Mouse (Mus musculus): ENCODE measurements around the gene Tm4sf19.

DNA sequence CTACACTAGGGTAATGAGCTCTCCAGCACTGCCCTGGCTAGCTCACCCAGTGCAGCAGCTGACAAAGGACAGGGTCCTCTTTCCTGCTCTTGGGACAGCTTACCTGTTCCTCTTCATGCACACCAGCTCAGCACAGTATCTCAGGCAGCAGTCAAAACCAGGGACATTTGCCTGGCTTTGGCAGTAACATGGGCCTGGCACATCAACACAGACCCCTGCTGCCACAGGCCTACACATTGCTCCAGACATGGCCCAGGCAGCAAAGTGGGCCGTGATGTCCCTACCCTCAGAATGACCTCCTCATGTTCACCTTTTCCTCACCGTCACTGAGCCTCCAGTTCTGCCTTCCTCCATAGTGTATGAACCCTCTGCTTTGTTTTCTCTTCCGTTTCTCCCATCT is 49.5 kb upstream of the Tm4sf19 start:
- TF ChIP-seq CTCF (IDR thresholded peaks at IDR 0.05; ENCODE audit: borderline replicate concordance, extremely low read depth, insufficient read depth, insufficient read length) = no peak
- no peak for TF ChIP-seq POLR2A (IDR thresholded peaks at IDR 0.05; ENCODE audit: borderline replicate concordance, extremely low read depth, insufficient read depth, insufficient read length, poor library complexity, severe bottlenecking)
